Mouse (Mus musculus) granulocyte monocyte progenitor cell, adult 5-6 weeks (primary cell): ENCODE measurements around the gene Atg4a-ps. TPM values are rescaled to one million over a fixed set of nuclear protein-coding genes. Genes with fewer than 3 reads are reported as not detected.

Experiments used
- ATAC-seq: replicated peaks from 2 replicates; pipeline ENCODE4 v1.8.0; 2016; ENCODE audit warnings: mild to moderate bottlenecking, moderate TSS enrichment, inconsistent platforms; ENCODE audit not compliant: poor library complexity, severe bottlenecking
- total RNA-seq, 2 experiments: library from RNA; stranded (forward) in 1 of 2; stranded (reverse) in 1 of 2; fragments of 200-712, 200-1000 nt in 1 of 2; fragments of >200 nt in 1 of 2; fragmentation: Nextera tagmentation in 1 of 2; gene quantifications; 2 replicates each; pipeline ENCODE4 v1.2.3; 2014 to 2017

Atg4a-ps gene
- total RNA-seq, 2 experiments from 2014 or later, result 0.26 TPM; not detected in 1

GRCm38 (mm10) chr3:103633124-103633523 is 12.7 kb downstream of the Atg4a-ps start:
- no peak for ATAC-seq

- ATAC-seq, result no peak
Measured at GRCm38 (mm10) chr3:103627661-103628060, 18.2 kb downstream of the Atg4a-ps start.

- no peak for ATAC-seq
Measured at GRCm38 (mm10) chr3:103626481-103626880, 19.4 kb downstream of the Atg4a-ps start.

GRCm38 (mm10) chr3:103625169-103625568 is 20.7 kb downstream of the Atg4a-ps start:
- no peak for ATAC-seq

- ATAC-seq, result 0 out of 2 replicates have a peak, but pooled peaks have one; percentile 12
Measured at GRCm38 (mm10) chr3:103624591-103625051, 21.2 kb downstream of the Atg4a-ps start.

- ATAC-seq, result no peak
Measured at GRCm38 (mm10) chr3:103623893-103624470, 21.9 kb downstream of the Atg4a-ps start.

GRCm38 (mm10) chr3:103620101-103620500 is 25.8 kb downstream of the Atg4a-ps start:
- no peak for ATAC-seq

GRCm38 (mm10) chr3:103616981-103617380 is 28.9 kb downstream of the Atg4a-ps start:
- ATAC-seq, result no peak

- no peak for ATAC-seq
Measured at GRCm38 (mm10) chr3:103615621-103616020, 30.2 kb downstream of the Atg4a-ps start.

- ATAC-seq, result no peak
Measured at GRCm38 (mm10) chr3:103612636-103613355, 33.1 kb downstream of the Atg4a-ps start.

- ATAC-seq, result no peak
Measured at GRCm38 (mm10) chr3:103610231-103610630, 35.6 kb downstream of the Atg4a-ps start.

GRCm38 (mm10) chr3:103606660-103607595 is 38.9 kb downstream of the Atg4a-ps start:
- ATAC-seq, result no peak

GRCm38 (mm10) chr3:103606045-103606597 is 39.7 kb downstream of the Atg4a-ps start:
- ATAC-seq, result no peak

- ATAC-seq, result no peak
Measured at GRCm38 (mm10) chr3:103601561-103601960, 44.3 kb downstream of the Atg4a-ps start.

- no peak for ATAC-seq
Measured at GRCm38 (mm10) chr3:103601011-103601410, 44.9 kb downstream of the Atg4a-ps start.

GRCm38 (mm10) chr3:103597586-103597985 is 48.3 kb downstream of the Atg4a-ps start:
- peak; percentile 85 for ATAC-seq

- ATAC-seq, result no peak
Measured at GRCm38 (mm10) chr3:103595271-103595810, 50.5 kb downstream of the Atg4a-ps start.
